Mouse (Mus musculus): ENCODE results near the gene Wsb2. TPM values are rescaled to one million over a fixed set of nuclear protein-coding genes. Genes with fewer than 3 reads are reported as not detected.
A peak's percentile ranks its signal among the peaks of the same experiment; 100 is the strongest.
"Not testable (repeated sequence)": the region's sequence is repeated elsewhere in the genome, so short reads cannot be mapped to it uniquely, and the experiment has no call there.

Wsb2 gene
- total RNA-seq, 2 experiments from 2014 or later: 407 to 423 TPM

DNA sequence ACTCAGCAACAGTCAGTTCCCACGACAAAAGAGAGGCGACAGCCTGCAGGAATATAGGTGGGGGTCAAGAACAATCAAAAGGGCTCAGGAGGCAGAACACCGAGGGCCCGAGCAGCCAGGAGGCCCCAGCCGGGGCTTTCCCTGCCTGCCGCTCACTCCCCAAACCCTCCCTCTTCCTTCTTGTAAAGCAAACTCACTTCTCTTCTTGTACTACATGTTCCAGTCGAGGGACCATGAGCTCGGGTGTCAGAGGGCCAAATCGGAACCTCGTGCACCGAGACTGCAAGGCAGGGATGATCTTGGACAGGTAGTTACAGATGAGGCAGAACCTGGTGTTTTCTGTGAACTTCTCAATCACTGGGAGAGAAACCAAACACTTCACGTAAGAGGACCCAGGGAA lies 26.1 kb downstream of the Wsb2 start:
- intact Hi-C loops (cut with DNase I): no loop called here
- DNase-seq: no peak

DNA sequence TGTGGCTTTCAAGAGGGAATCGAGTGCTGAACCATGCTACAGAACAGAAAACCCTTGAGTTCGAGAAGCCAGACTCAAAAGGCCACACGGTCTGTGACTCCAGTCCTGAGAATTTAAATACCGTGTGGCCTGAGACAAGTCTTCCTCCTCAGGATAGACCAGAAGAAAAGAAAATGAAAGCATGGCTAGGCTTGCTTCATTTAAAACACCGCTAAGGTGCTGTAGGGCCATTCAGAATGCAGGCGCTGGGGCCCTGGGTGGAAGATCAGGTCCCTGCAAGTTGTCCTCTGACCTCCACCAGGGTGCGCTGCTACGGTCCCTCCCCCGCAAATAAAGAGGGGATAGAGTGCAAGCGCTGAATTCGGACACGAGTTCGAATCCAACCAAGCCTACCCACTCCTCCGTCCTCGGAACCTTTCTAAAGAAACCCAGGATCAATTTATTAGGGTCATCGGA lies 31.2 kb downstream of the Wsb2 start:
- peak; percentile 75 for DNase-seq
- intact Hi-C loops (cut with DNase I): no loop called here

DNA sequence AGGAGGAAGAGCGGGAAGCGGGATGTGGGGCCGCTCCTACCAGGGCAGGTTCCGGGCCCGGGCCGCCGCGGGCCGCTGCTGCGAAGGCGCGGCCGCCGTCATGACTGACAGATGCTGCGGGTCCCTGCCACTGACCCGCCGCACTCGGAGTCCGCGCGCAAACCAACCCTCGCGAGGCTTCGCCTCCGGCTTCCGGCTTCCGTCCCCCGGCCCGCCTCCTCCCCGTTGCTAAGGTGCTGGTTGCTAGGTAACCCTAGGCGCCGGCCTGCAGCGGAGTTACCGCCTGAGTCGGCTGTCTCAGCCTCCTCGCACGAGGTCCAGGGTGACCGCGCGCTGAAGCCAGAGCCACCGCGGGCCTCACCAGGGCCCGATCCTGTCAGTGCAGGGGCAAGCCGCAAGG lies 31.8 kb downstream of the Wsb2 start, which contains the start of gene Rfc5:
Gene Rfc5, minus strand, starts transcription at position 171 of the 400 bp plus-strand sequence.
- peak; percentile 97 for DNase-seq
- intact Hi-C loops (cut with DNase I): no loop called here

DNA sequence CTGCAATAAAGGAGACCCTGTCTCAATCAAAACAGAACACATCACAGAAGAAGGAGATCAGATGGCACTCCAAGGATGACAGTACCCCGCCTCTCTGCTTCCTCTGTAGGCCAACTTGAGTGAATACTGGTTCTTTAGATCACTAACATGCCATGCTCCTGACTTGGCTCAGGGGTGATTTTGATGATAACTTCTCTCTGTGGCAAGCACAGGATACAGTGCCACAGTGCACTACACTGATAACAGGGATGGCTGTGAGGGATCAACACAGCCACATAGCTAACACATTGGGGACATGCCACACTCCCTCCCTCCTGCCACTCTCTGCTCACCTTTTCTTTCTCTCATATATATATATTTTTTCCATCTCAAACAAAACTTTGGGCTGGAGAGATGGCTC lies 33.8 kb downstream of the Wsb2 start:
- no peak for DNase-seq
- intact Hi-C loops (cut with DNase I): no loop called here

DNA sequence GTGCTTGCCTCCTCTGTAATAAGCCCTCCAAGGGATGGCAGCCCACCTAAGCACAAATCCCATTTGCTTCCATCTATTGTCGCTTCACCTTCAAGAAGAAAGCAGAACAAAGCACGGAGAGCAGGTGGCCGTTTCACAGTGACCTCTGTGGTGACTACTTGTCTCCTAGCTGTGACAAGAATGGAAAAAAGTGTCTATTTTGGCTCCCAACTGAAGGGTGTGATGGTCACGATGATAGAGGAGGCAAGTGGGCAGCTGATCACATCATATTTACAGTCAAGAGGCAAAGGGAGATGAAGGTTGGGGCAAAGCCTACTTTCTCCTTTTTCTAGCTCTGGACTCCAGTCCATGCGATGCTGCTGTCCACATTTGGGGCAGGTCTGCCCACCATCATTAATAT lies 38.7 kb downstream of the Wsb2 start:
- intact Hi-C loops (cut with DNase I): no loop called here
- no peak for DNase-seq

DNA sequence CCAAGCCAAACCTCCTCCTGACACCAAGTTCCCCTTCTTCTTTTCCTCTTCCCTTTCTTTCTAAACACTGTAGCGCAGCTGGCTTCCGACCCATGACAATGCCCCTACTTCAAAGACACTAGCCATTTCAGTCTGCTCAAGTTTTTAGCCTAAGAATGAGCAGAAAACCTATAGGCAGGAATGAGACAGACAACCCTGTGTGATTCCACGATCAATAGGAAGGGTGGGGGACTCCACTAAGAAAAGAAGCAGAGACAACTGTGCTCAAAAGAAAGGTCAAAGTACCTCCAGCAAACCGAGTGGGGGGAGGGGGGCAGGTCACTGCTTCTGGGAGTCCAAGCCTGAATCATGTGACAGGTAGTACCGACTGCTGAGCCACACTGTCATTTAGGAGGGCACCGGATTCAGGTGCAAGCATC lies 39.5 kb downstream of the Wsb2 start:
- intact Hi-C loops (cut with DNase I): no loop called here
- DNase-seq: no peak

DNA sequence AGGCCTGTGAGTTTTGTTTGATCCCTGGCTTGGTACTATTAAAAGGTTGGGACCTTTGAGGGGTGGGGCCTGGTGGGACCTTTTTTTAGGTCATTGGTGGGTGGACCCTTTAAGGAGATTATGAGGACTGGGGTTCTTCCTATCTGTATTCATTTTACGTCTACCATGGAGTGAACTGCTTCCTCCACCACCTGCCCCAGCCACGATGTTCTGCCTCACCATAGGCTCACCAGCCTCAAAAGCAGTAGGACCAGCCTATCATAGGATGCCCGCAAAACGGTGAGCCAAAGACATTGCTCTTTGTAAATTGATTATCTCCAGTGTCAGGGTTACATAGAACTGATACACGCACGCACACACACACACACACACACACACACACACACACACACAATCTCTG lies 40.3 kb downstream of the Wsb2 start:
- intact Hi-C loops (cut with DNase I): no loop called here
- DNase-seq: no peak

DNA sequence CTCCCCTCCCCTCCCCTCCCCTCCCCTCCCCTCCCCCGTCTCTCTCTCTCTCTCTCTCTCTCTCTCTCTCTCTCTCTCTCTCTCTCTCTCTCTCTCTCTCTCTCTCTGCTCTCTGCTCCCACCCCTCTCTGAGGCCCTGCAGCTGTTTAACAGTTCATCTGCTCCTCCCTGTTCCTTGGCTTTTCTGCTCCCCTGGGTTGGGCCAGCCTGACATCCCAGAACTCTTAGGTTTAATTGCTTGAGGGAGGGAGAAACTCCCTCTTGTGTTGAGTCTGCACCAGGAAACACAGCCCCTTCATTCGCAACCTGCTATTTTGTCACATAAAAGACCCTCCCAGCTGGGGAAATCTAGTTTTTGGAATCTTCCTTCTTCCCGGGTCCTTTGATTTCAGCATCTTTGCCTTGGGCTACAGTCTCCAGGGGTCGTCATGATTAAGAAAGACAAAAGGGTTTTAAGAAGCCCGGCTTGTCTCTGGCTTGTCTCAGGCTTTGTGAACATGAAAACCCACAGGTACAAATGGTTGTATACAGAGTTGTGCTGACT lies 41.0 kb downstream of the Wsb2 start:
- DNase-seq: no peak
- intact Hi-C loops (cut with DNase I): no loop called here

DNA sequence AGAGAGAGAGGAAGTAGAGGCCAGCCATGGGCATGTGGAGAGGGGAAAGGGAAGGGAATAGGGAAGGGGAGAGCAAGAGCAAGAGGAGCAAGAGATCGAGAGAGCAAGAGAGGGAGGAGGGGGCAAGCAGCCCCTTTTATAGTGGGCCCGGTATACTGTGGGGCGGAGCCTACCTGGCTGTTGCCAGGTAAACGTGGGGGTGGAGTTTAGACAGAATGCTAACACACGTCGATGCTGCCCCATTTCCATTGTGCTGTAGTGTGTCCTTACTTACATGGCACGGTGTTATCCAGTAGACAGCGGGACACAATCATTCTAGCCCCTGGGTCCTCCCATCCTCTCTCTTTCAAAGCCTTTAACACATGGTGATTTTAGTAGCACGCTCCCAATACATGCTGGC lies 42.2 kb downstream of the Wsb2 start:
- intact Hi-C loops (cut with DNase I): no loop called here
- DNase-seq: no peak

DNA sequence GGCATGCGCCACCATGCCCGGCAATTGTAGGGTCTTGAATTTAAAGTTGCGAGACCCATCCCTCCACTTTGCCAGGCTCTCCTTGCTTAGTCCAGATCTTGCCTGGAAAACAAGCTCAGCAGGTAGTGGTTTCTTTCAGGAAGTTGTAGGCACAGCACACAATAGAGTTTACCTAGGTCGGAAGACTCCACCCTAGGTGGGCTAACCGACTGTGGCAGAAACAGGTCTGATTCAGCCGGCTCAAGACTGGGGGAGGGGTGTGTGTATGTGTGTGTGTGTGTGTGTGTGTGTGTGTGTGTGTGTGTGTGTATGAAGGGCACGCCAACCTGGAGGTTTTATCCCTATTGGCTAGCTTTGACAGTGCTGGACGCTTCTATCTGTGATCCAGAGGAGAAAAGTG lies 46.5 kb downstream of the Wsb2 start:
- intact Hi-C loops (cut with DNase I): no loop called here
- no peak for DNase-seq

DNA sequence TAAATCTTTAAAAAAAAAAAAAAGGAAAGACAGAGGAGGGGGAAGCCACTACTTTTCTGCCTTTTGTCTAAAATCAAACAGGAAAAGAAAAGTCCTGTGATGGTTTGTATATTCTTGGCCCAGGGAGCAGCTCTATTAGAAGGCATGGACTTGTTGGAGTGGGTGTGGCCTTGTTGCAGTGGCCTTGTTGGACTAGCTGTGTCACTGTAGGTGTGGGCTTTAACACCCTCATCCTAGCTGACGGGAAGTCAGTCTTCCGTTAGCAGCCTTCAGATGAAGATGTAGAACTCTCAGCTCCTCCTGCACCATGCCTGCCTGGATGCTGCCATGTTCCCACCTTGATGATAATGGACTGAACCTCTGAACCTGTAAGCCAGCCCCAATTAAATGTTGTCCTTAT lies 47.6 kb downstream of the Wsb2 start:
- DNase-seq; intact Hi-C loops (cut with DNase I): not testable (repeated sequence)

DNA sequence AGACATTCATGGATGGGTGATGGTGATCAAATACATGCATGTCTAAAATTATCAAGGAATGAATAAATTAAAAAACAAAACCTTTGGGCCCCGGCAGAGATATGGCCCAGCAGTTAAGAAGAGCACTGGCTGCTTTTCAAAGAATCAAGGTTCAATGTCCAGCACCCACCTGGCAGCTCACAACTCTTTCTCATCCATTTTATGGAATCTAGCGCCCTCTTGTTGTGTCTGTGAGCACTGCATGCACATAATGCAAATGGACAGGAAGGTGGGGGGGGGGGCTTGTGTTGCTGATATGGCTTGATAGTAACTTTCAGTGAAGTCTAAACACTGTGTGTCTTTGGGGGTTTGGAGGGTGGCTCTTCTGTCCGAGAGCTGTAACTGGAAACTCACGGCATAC lies 51.1 kb downstream of the Wsb2 start:
- peak; percentile 42 for DNase-seq
- intact Hi-C loops (cut with DNase I): no loop called here

DNA sequence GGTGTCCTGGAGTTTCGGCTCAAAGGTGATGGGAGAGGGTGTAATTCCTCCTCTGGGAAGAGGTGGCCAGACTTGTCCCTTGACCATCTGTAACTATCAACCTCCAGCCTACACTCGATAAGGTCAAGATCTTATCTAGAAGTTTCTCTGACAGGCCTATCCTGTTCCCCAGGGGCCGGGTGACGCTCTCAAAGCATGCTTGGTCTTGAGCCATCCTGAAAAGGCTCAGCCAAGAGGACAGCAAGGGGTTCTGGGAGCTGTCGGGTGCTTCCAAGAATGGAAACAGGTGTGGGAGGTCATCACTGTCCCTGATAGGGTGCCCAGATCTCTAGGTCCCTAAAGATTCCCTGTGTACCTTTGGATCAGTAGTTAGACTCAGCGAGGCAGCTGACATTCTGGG lies 52.3 kb downstream of the Wsb2 start:
- no peak for DNase-seq
- intact Hi-C loops (cut with DNase I): no loop called here

DNA sequence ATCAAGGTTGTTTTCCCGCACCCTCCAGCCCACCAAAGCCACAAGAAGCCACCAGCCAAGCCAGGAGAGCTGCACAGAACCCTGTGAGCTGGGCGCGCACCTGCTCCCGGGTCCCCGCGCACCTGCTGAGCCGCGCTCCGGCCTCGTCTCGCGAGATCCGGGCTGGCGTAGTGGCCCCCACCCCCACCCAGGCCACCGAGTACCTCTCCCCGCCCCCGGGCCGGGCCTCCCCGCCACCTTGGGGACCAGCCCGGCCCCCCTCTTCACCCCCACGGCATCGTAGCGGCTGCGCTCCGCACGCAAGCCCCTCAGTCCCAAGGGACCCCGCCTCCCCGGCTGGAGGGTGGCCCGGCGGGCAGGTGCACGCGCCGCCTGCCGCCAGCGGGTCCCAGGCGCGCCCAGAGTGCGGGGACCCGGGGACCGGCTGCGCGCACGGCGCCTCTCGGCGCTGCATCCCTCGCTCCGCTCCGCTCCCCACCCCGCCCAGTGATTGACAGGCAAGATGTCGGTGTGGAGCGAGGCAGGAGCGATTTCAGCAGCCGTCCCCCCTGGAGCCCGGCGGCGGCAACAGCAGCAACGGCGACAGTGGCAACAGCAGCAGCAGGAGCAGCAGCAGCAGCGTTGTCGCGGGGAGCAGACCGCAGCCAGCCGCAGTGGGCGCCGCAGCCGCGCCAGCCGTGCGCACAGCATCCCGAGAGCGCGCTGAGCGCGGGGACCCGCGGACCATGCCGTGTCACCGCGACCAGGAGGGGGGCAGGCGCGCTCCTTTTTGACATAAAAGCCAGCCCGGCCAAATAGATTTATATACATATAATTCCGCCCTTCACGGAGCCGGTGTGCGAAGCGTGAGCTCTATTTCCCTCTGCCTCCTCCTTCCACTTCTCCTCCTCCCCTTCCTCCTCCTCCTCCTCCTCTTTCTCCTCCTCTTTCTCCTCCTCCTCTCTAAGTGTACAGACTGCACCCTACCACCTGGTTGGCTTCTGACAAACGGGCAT lies 56.7 kb downstream of the Wsb2 start, which contains the start of gene Ksr2:
Gene Ksr2, plus strand, starts transcription at position 494 of the 995 bp plus-strand sequence.
- peak; percentile 75 for DNase-seq
- intact Hi-C loops (cut with DNase I): no loop called here

DNA sequence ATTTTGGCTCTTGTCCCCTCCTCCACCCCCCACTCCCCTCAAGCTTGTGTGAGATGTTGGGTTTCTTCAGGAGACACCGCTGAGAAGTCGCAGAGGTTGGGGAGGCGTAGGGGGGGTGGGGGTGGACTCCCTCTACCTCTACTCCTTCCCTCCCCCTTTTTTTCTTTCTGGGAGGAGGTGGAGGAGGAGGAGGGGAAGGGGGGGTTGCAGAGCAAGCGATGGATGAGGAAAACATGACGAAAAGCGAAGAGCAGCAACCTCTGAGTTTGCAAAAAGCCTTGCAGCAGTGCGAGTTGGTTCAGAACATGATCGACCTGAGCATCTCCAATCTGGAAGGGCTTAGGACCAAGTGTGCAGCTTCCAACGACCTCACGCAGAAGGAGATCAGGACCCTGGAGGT lies 57.5 kb downstream of the Wsb2 start:
- peak; percentile 19 for DNase-seq
- intact Hi-C loops (cut with DNase I): loop anchor here (5.0 kb wide), 1 partner anchor 78 kb away; no protein-coding TSS in a partner anchor

DNA sequence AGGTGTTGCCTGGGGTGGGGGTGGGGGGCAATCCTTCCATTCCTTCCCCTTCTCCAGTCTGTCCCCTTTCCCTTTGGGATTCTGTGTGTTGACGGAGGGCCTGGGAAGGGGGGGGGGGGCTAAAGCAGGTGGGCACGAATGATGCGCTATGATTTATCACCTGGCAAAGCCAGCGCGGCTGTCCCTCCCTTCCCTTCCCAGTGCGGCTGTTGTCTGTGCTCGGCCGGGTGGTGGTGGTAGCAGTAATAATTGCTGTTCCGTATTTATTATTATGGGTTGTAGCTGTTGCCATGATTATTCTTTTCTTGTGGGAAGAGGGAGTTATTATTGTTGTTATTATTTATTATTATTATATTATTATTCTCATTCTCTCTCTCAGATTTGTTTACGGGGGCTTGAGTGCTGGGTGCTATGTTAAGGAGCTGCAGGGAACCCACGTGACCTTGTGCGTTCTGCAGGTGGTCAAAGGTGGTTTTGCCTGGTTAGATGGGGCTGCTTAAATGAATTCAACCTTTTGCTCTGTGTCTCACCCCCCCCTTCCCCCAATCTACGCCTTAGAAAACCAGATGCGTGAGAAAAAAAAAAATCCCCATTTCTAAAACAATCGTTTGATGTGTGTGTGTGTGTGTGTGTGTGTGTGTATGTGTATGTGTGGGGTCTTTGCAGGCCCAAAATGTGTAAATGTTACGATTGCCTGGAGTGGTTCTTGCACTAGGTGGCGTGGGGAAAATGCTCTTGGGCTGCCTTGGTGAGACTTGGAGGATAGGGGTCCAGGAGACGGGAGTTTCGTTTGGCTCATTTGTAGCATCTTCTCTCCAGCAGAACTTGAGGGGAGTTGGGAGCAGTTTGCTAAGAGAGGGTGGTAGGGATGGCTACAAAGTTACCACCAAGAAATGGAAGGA lies 58.2 kb downstream of the Wsb2 start:
- intact Hi-C loops (cut with DNase I): loop anchor here (5.0 kb wide), 1 partner anchor 77 kb away; no protein-coding TSS in a partner anchor
- DNase-seq: peak; percentile 12

DNA sequence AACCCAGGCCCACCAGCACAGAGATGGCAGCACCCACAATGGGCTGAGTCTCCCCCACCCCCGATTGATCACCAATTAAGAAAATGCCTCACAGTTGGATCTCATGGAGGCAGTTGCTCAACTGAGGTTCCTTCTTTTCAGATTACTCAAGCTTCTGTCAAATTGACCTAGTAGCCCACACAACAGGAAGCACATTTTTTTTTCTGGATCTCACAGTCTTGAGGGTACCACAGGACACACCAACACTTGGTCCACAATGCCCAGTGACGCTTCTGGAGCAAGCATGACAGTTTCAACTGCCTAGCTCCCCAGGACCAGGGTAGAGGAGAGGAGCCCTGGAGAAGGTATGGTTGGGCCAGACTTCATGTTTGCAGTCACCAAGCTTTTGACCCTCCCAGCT lies 60.3 kb downstream of the Wsb2 start:
- intact Hi-C loops (cut with DNase I): loop anchor here (5.0 kb wide), 1 partner anchor 75 kb away; no protein-coding TSS in a partner anchor
- no peak for DNase-seq
